Mouse (Mus musculus) intestine, embryonic 16.5 days (tissue): ENCODE results near the gene Pdzrn4. TPM values are rescaled to one million over a fixed set of nuclear protein-coding genes. Genes with fewer than 3 reads are reported as not detected.

Experiments
- ATAC-seq: fragments of 200-750 bp; cut with Nextera tagmentation; 2 replicates; pipeline ENCODE4 v1.8.0; 2017; ENCODE audit warnings: moderate TSS enrichment, moderate library complexity
- H3K27ac ChIP-seq: fragments of 300-500 bp; sonication (generic); 2 replicates; pipeline ENCODE4 v1.5.1; 2014; ENCODE audit warnings: mild to moderate bottlenecking, low read length
- H3K27me3 ChIP-seq: fragments of 300-500 bp; sonication (generic); replicated peaks from 2 replicates; pipeline ENCODE4 v1.6.1; 2014; ENCODE audit warnings: low read length, control low read depth, mixed read lengths; ENCODE audit not compliant: control insufficient read depth, insufficient read depth
- H3K36me3 ChIP-seq: fragments of 300-500 bp; sonication (generic); 2 replicates; pipeline ENCODE4 v1.6.1; 2014; ENCODE audit warnings: low read length, control low read depth; ENCODE audit not compliant: control insufficient read depth, insufficient read depth
- H3K4me1 ChIP-seq: fragments of 300-500 bp; sonication (generic); 2 replicates; pipeline ENCODE4 v1.6.1; 2014; ENCODE audit warnings: low read length, control low read depth, mixed read lengths; ENCODE audit not compliant: control insufficient read depth, insufficient read depth
- H3K4me2 ChIP-seq: fragments of 300-500 bp; sonication (generic); 2 replicates; pipeline ENCODE4 v1.6.1; 2014; ENCODE audit warnings: low read depth, low read length, control low read depth
- H3K4me3 ChIP-seq: fragments of 300-500 bp; sonication (generic); 2 replicates; pipeline ENCODE4 v1.5.1; 2014; ENCODE audit warnings: mild to moderate bottlenecking, low read length
- H3K9ac ChIP-seq: fragments of 300-500 bp; sonication (generic); 2 replicates; pipeline ENCODE4 v1.6.1; 2014; ENCODE audit warnings: low read depth, low read length
- H3K9me3 ChIP-seq: fragments of 300-500 bp; sonication (generic); 2 replicates; pipeline ENCODE4 v1.6.1; 2016; ENCODE audit warnings: low read length, control low read depth; ENCODE audit not compliant: control insufficient read depth
- WGBS: fragments of 180-500 bp; shearing (Covaris S2); extraction: QIAGEN DNeasy Blood & Tissue Kit; methylation state at CpG from one replicate; pipeline ENCODE4 v1.1.7; 2014; 5-methylcytosine and 5-hydroxymethylcytosine counted together
- polyA plus RNA-seq: library from polyadenylated mRNA; unstranded; fragments of >200 nt; fragmentation: Nextera tagmentation; extraction: Ambion mirVana; gene quantifications from 2 replicates; pipeline ENCODE4 v1.2.1, GENCODE M21; 2015

Pdzrn4 gene
- polyA plus RNA-seq, 1 experiment from 2014 or later: 1.8 TPM

GRCm38 (mm10) chr15:92594721-92595120 is 198.0 kb downstream of the Pdzrn4 start:
- 38% methylated on average over 2 of the region's 2 CpGs for WGBS
- no peak overlapping the region for H3K9ac ChIP-seq
- peaks cover 12% of the 10 kb centered on the region; the same call in 1 of the 2 replicates for H3K4me1 ChIP-seq
- H3K4me2 ChIP-seq: no peak overlapping the region
- no peak for ATAC-seq
- H3K27me3 ChIP-seq: no peaks in the 10 kb centered on the region
- H3K36me3 ChIP-seq: no peaks in the 10 kb centered on the region
- no peaks in the 10 kb centered on the region for H3K9me3 ChIP-seq
- H3K4me3 ChIP-seq: no peak overlapping the region
- H3K27ac ChIP-seq: no peak overlapping the region

DNA sequence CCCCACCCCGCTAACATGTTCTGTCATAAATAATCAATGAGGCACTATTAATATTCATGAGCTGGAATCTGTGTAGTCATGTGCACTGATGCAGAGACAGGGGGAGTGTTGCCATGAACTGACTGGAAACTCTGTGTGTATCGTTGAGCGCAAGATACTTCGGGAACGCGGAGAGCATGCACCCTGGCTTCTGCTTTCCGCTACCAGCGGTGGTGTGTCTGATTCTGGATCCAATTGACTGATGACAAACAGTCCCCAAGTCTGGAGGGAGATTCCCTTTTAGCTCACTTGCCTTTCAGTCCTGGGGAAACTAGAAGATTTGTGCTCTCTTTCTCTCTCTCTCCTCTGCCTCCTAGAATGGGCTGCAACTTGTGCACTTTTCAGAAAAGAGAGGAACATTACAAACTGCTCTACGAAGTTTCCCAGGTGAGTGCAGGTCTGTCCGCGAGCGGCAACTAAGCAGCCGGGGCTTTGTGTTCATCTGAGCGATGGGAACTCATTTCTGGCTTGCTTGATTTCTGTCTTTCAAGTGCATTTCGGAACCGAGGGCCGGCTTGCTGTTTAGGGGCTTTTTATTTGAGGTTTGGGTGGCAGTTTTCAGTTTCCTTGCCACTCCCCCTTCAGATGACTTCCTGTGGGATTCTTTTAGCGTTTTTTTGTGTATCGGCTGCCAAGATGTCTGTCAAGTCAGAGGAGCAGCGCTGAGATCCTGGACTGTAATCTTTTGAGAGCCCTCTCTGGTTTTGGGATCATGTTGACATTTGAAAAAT is 200.5 kb downstream of the Pdzrn4 start:
- H3K9ac ChIP-seq: peak overlapping the region; percentile 48; the same call in 1 of the 2 replicates
- H3K4me2 ChIP-seq: peak overlapping the region; percentile 65
- peak overlapping the region; percentile 35 for H3K4me3 ChIP-seq
- no peak for ATAC-seq
- H3K36me3 ChIP-seq: no peaks in the 10 kb centered on the region
- peaks cover 12% of the 10 kb centered on the region; the same call in 1 of the 2 replicates for H3K4me1 ChIP-seq
- no peak overlapping the region for H3K27ac ChIP-seq
- H3K9me3 ChIP-seq: no peaks in the 10 kb centered on the region
- no peaks in the 10 kb centered on the region for H3K27me3 ChIP-seq
- WGBS: 2% methylated on average over 20 of the region's 20 CpGs

- H3K9me3 ChIP-seq: peaks cover under 1% of the 10 kb centered on the region; the same call in 1 of the 2 replicates
- peak overlapping the region; percentile 11; the same call in 1 of the 2 replicates for H3K4me3 ChIP-seq
- peaks cover 12% of the 10 kb centered on the region; the same call in 1 of the 2 replicates for H3K4me1 ChIP-seq
- no peaks in the 10 kb centered on the region for H3K27me3 ChIP-seq
- H3K36me3 ChIP-seq: no peaks in the 10 kb centered on the region
- WGBS: 3% methylated on average over 18 of the region's 18 CpGs
- ATAC-seq: no peak
- H3K9ac ChIP-seq: no peak overlapping the region
- no peak overlapping the region for H3K27ac ChIP-seq
- H3K4me2 ChIP-seq: peak overlapping the region; percentile 42
Observed at GRCm38 (mm10) chr15:92598380-92599295, 202.0 kb downstream of the Pdzrn4 start.

GRCm38 (mm10) chr15:92599381-92599780 is 202.7 kb downstream of the Pdzrn4 start:
- H3K9me3 ChIP-seq: peaks cover 3% of the 10 kb centered on the region; the same call in 1 of the 2 replicates
- H3K27me3 ChIP-seq: no peaks in the 10 kb centered on the region
- ATAC-seq: no peak
- no peak overlapping the region for H3K4me3 ChIP-seq
- peaks cover 12% of the 10 kb centered on the region; the same call in 1 of the 2 replicates for H3K4me1 ChIP-seq
- no peak overlapping the region for H3K9ac ChIP-seq
- peak overlapping the region; percentile 42 for H3K4me2 ChIP-seq
- H3K36me3 ChIP-seq: no peaks in the 10 kb centered on the region
- no peak overlapping the region for H3K27ac ChIP-seq
- 6% methylated on average over 7 of the region's 7 CpGs for WGBS

DNA sequence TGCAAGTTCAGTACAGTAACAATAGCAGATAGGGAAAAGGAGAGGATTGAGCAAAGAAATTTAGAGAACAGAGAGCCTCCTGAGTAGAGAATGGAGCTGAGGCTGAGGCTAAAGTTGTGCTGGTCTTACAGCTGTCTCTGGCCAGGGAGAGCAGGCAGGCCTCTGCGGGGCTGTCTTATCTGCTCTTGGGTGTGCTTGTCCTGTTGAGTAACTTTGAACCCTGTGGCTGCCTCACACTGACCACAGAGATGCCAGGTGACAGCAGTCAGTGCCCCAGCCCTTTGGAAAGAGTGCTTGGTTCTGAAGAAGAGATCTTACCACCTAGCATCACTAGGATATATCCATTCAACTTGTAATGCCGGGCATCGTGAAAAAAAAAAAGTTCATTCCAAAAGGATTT is 214.2 kb downstream of the Pdzrn4 start:
- Histone ChIP-seq H3K9me3 (no peaks in the 10 kb centered on the region), H3K4me2 (no peak overlapping the region), H3K4me1 (no peaks in the 10 kb centered on the region), H3K27ac (no peak overlapping the region), H3K9ac (no peak overlapping the region), H3K36me3 (no peaks in the 10 kb centered on the region), H3K4me3 (no peak overlapping the region), H3K27me3 (no peaks in the 10 kb centered on the region)
- no peak for ATAC-seq
- 89% methylated on average over 3 of the region's 3 CpGs for WGBS

GRCm38 (mm10) chr15:92612386-92612785 is 215.7 kb downstream of the Pdzrn4 start:
- Histone ChIP-seq H3K4me3 (no peak overlapping the region), H3K9ac (no peak overlapping the region), H3K9me3 (no peaks in the 10 kb centered on the region), H3K36me3 (no peaks in the 10 kb centered on the region), H3K4me1 (no peaks in the 10 kb centered on the region), H3K27ac (no peak overlapping the region), H3K27me3 (no peaks in the 10 kb centered on the region), H3K4me2 (no peak overlapping the region)
- no peak for ATAC-seq
- 84% methylated on average over 1 of the region's 1 CpGs for WGBS

DNA sequence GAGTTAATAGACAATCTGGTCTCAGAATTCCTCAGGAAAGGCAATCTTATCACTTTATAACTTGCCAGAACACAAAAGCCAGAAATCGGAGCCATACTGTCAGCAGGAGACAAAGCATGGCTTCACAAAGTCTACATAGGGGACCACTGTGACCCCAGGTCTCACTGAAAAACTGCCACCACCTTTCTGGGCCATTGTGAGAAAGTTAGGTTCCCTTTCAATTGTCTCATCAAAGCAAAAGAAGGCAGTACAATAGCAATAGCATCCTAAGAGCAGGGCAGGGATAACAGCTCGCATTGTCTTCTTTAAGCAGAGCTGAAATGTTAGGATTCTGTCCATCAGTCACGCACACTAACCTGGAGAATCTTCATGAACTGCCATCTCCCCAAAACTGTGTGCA is 216.5 kb downstream of the Pdzrn4 start:
- Histone ChIP-seq H3K36me3 (no peaks in the 10 kb centered on the region), H3K9ac (no peak overlapping the region), H3K9me3 (no peaks in the 10 kb centered on the region), H3K4me2 (no peak overlapping the region), H3K4me3 (no peak overlapping the region), H3K4me1 (no peaks in the 10 kb centered on the region), H3K27me3 (no peaks in the 10 kb centered on the region), H3K27ac (no peak overlapping the region)
- ATAC-seq: no peak
- 87% methylated on average over 3 of the region's 3 CpGs for WGBS

GRCm38 (mm10) chr15:92621731-92622234 is 225.1 kb downstream of the Pdzrn4 start:
- H3K27me3 ChIP-seq: no peaks in the 10 kb centered on the region
- no peaks in the 10 kb centered on the region for H3K4me1 ChIP-seq
- H3K9ac ChIP-seq: no peak overlapping the region
- no peaks in the 10 kb centered on the region for H3K9me3 ChIP-seq
- no peaks in the 10 kb centered on the region for H3K36me3 ChIP-seq
- 68% methylated on average over 9 of the region's 9 CpGs for WGBS
- no peak overlapping the region for H3K4me2 ChIP-seq
- H3K27ac ChIP-seq: 0 out of 2 replicates have a peak overlapping the region, but pooled peaks have one; percentile 6
- no peak for ATAC-seq
- no peak overlapping the region for H3K4me3 ChIP-seq

DNA sequence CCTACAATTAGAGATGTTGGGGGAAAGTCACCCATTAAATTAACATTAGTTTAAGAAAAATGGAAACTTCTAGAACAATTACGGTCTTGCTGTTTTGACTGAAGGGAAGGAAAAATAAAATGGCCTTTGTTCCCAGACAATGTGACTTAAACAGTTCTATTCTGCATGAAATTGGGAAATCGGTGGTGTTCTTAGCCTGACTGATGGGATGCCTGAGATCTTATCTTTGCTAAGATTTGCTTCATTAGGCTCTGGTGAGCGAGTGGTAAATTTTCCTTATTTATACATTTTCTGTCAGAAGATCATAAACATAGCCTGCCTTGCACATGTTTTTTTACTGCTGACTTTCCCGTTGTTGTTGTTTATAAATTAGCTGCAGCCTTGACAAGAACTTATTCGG is 225.6 kb downstream of the Pdzrn4 start:
- no peak overlapping the region for H3K4me3 ChIP-seq
- 54% methylated on average over 5 of the region's 5 CpGs for WGBS
- no peaks in the 10 kb centered on the region for H3K36me3 ChIP-seq
- no peaks in the 10 kb centered on the region for H3K27me3 ChIP-seq
- ATAC-seq: no peak
- H3K4me2 ChIP-seq: no peak overlapping the region
- no peak overlapping the region for H3K9ac ChIP-seq
- H3K9me3 ChIP-seq: no peaks in the 10 kb centered on the region
- no peak overlapping the region for H3K27ac ChIP-seq
- no peaks in the 10 kb centered on the region for H3K4me1 ChIP-seq
